Mouse (Mus musculus) cerebellum, postnatal 10 days (tissue): ENCODE measurements at regions not wholly inside any gene's neighbourhood (a gene's known extent, or its start where the extent isn't known, plus 50 kb on each side); places are given as distances from the start of the nearest gene placed in this dataset.

Experiments
- DNase-seq, 2 experiments: peaks; one replicate each; pipeline ENCODE4 v3.0.0; 2021; ENCODE audit warnings: mixed read lengths in 2 of 2

DNA sequence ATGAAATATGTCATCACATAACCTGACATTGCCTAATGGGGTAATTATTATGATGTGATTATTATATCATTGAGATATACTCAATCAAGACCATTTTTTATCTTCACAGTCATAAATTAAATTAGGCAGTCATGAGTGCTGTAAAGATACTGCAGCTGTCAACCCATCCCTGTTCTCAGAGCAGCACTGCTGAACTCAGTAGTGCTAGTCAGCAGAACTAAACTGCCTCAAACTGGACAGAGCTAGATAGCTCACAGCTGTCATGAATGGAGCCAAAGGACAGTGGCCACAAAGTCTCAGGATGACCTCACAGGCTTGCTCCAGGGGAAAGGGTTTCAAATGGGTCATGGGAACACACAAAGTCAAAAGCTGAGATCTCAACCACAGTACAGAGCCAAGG is 71.3 kb downstream of the Gm6760 start:
- DNase-seq = no peak

- peak; percentile 14 to 42 for DNase-seq
Observed at GRCm38 (mm10) chrX:64058389-64058788, 93.6 kb downstream of the Gm6760 start.

DNA sequence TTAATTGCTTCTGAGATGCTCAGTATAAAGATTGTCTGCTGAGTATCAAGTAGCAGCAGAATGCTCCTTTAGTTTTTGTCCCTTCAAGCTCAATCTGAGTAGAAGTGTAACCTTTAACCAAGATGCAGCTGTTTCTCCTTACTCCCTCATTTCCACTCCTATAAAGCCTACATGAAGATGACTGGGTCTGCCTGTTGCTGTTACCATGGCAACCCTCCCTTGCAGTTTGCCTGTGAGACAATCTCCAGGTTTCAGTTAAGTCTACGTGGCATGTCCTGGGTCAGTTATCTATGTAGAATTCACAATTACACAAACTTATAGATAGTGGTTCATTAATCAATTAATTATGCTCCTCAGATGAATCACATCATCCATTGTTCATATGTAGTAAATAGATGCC is 95.2 kb downstream of the Gm6760 start:
- peak in 1 of 2 experiments; percentile 0 for DNase-seq
